Mouse (Mus musculus): ENCODE data around the gene Glra4. TPM values are rescaled to one million over a fixed set of nuclear protein-coding genes. Genes with fewer than 3 reads are reported as not detected.
"Not testable (repeated sequence)": the region's sequence is repeated elsewhere in the genome, so short reads cannot be mapped to it uniquely, and the experiment has no call there.

The Glra4 gene
- polyA plus RNA-seq, 2 experiments = not detected

GRCm38 (mm10) chrX:136740791-136741650 lies 38.9 kb downstream of the Glra4 start:
- peak; percentile 95 for ATAC-seq (ENCODE audit: insufficient read depth)
- Histone ChIP-seq H3K9ac (replicated peaks) (peak overlapping the region; percentile 79), H3K4me2 (ENCODE audit: low read depth) (peak overlapping the region; percentile 77), H3K4me3 (ENCODE audit: insufficient read depth in 1 of 2, low read depth in 2 of 2, low read length in 2 of 2) (peak overlapping the region; percentile 70 to 98), H3K9me3 (ENCODE audit: control insufficient read depth, low read length) (no peaks in the 10 kb centered on the region), H3K27ac (peak overlapping the region; percentile 72), H3K4me1 (replicated peaks; ENCODE audit: control insufficient read depth in 2 of 2, insufficient read depth in 2 of 2, low read length in 1 of 2) (peaks cover 0 to 2% of the 10 kb centered on the region in 2 experiments; a peak in 1 of 4 replicates), H3K36me3 (replicated peaks; ENCODE audit: control insufficient read depth, insufficient read depth, low read depth) (peaks cover 2% of the 10 kb centered on the region; the same call in 1 of the 2 replicates), H3K27me3 (ENCODE audit: control insufficient read depth, insufficient read depth, low read length) (no peaks in the 10 kb centered on the region)
- WGBS (ENCODE audit: insufficient replicate concordance) = 19% methylated on average over 39 of the region's 39 CpGs
- TF ChIP-seq CTCF (IDR thresholded peaks at IDR 0.05; ENCODE audit: low read depth) = no peak
- no peak for TF ChIP-seq EP300 (IDR thresholded peaks at IDR 0.05; ENCODE audit: low read depth)
- DNase-seq (ENCODE audit: low read depth in 3 of 3, low spot score in 3 of 3) = peak; percentile 89 to 92 (median 90)

- no peaks in the 10 kb centered on the region for H3K27me3 ChIP-seq (ENCODE audit: control insufficient read depth, insufficient read depth, low read length)
- WGBS (ENCODE audit: insufficient replicate concordance) = 13% methylated on average over 15 of the region's 15 CpGs
- ATAC-seq (ENCODE audit: insufficient read depth) (no peak), DNase-seq (ENCODE audit: low read depth in 3 of 3, low spot score in 3 of 3) (no peak)
- H3K4me1 ChIP-seq (replicated peaks; ENCODE audit: control insufficient read depth in 2 of 2, insufficient read depth in 2 of 2, low read length in 1 of 2) = peaks cover 0 to 2% of the 10 kb centered on the region in 2 experiments; a peak in 1 of 4 replicates
- no peak for TF ChIP-seq CTCF (IDR thresholded peaks at IDR 0.05; ENCODE audit: low read depth)
- no peak for TF ChIP-seq EP300 (IDR thresholded peaks at IDR 0.05; ENCODE audit: low read depth)
- peak overlapping the region; percentile 79 for H3K9ac ChIP-seq (replicated peaks)
- H3K4me3 ChIP-seq (ENCODE audit: insufficient read depth in 1 of 2, low read depth in 2 of 2, low read length in 2 of 2) = peak overlapping the region; percentile 70 to 98
- no peaks in the 10 kb centered on the region for H3K9me3 ChIP-seq (ENCODE audit: control insufficient read depth, low read length)
- peaks cover 2% of the 10 kb centered on the region; the same call in 1 of the 2 replicates for H3K36me3 ChIP-seq (replicated peaks; ENCODE audit: control insufficient read depth, insufficient read depth, low read depth)
- peak overlapping the region; percentile 72 for H3K27ac ChIP-seq
- peak overlapping the region; percentile 64 for H3K4me2 ChIP-seq (ENCODE audit: low read depth)
Observed at GRCm38 (mm10) chrX:136740087-136740790, 39.7 kb downstream of the Glra4 start.

GRCm38 (mm10) chrX:136732016-136732415 lies 47.9 kb downstream of the Glra4 start:
- no peak overlapping the region for H3K9ac ChIP-seq (replicated peaks)
- H3K27me3 ChIP-seq (ENCODE audit: control insufficient read depth, insufficient read depth, low read length) = no peaks in the 10 kb centered on the region
- ATAC-seq (ENCODE audit: insufficient read depth) (no peak), DNase-seq (ENCODE audit: low read depth in 3 of 3, low spot score in 3 of 3) (no peak)
- no peaks in the 10 kb centered on the region for H3K9me3 ChIP-seq (ENCODE audit: control insufficient read depth, low read length)
- WGBS (ENCODE audit: insufficient replicate concordance) = 64% methylated on average over 4 of the region's 4 CpGs
- TF ChIP-seq CTCF (IDR thresholded peaks at IDR 0.05; ENCODE audit: low read depth) (no peak), EP300 (IDR thresholded peaks at IDR 0.05; ENCODE audit: low read depth) (no peak)
- no peak overlapping the region for H3K27ac ChIP-seq
- peaks cover 2% of the 10 kb centered on the region for H3K36me3 ChIP-seq (replicated peaks; ENCODE audit: control insufficient read depth, insufficient read depth, low read depth)
- no peak overlapping the region for H3K4me3 ChIP-seq (ENCODE audit: insufficient read depth in 1 of 2, low read depth in 2 of 2, low read length in 2 of 2)
- H3K4me1 ChIP-seq (replicated peaks; ENCODE audit: control insufficient read depth in 2 of 2, insufficient read depth in 2 of 2, low read length in 1 of 2) = no peaks in the 10 kb centered on the region
- H3K4me2 ChIP-seq (ENCODE audit: low read depth) = no peak overlapping the region

GRCm38 (mm10) chrX:136714742-136715474 lies 65.0 kb downstream of the Glra4 start:
- not testable (repeated sequence) for DNase-seq (ENCODE audit: low read depth in 3 of 3, low spot score in 3 of 3); H3K4me1 ChIP-seq (replicated peaks; ENCODE audit: control insufficient read depth in 2 of 2, insufficient read depth in 2 of 2, low read length in 1 of 2); H3K9ac ChIP-seq (replicated peaks); H3K4me3 ChIP-seq (ENCODE audit: insufficient read depth in 1 of 2, low read depth in 2 of 2, low read length in 2 of 2); H3K4me2 ChIP-seq (ENCODE audit: low read depth); H3K9me3 ChIP-seq (ENCODE audit: control insufficient read depth, low read length); H3K27me3 ChIP-seq (ENCODE audit: control insufficient read depth, insufficient read depth, low read length); H3K27ac ChIP-seq; ATAC-seq (ENCODE audit: insufficient read depth); H3K36me3 ChIP-seq (replicated peaks; ENCODE audit: control insufficient read depth, insufficient read depth, low read depth)
- WGBS (ENCODE audit: insufficient replicate concordance) = 59% methylated on average over 2 of the region's 3 CpGs

Data from liver, embryonic 14.5 days (tissue).